Mouse (Mus musculus): ENCODE measurements around the gene Kntc1.
A peak's percentile ranks its signal among the peaks of the same experiment; 100 is the strongest.

Kntc1 gene

DNA sequence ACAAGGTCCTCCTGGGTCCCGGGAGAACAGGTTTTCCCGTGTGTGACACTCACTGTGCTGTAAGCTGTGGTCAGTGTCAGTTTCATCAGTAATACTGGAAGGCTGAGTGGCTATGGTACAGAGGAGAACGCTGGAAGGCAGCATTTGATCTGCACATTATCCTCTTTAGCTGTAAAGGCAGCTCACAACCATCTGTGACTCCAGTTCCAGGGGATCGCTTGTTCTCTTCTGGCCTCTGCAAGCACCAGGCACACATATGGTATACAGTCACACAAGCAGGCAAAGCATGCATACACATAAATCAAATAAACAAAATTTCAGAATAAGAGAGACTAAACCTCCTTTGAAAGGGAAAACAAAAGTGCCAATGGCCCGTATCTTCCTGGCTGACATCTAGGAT, 59.0 kb downstream of the Kntc1 start:
- ATAC-seq (ENCODE audit: low TSS enrichment) = no peak

DNA sequence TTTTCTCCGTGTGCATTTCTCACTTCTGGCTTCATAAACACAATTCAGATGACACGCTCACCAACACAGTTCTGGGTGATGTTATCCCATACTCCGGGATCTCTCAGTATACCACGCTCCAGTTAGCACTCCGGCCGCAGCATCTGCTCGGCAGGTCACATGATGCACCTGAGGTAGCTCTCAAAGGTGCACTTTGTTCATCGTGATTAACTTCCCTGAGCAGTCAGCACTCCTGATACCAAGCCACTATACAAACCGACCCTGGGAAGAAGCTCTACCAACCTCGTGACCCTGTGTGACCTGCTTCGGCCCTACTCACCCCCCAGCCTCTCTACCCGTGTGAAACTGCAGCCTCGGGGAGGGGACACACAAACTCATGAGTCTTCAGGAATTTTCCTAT, 59.6 kb downstream of the Kntc1 start:
- no peak for ATAC-seq (ENCODE audit: low TSS enrichment)

DNA sequence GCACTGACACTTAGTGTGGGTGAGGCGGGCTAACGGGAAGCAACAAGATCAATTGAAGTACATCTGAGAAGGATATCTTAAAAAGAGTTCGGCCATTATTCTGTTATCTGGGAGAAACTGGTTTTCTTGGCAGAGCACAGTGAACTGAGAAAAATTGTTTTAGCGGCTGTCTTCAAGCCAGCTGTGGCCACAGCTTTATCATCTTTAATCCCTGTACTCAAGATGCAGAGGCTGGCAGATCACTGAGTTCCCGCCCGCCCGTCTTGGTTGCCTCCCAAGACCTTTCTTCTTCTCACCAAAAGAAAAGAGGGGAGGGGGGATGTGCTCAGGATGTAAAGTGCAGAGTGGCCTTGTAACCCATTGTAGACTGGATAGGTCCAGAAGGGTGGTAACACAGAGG, 67.4 kb downstream of the Kntc1 start:
- no peak for ATAC-seq (ENCODE audit: low TSS enrichment)

DNA sequence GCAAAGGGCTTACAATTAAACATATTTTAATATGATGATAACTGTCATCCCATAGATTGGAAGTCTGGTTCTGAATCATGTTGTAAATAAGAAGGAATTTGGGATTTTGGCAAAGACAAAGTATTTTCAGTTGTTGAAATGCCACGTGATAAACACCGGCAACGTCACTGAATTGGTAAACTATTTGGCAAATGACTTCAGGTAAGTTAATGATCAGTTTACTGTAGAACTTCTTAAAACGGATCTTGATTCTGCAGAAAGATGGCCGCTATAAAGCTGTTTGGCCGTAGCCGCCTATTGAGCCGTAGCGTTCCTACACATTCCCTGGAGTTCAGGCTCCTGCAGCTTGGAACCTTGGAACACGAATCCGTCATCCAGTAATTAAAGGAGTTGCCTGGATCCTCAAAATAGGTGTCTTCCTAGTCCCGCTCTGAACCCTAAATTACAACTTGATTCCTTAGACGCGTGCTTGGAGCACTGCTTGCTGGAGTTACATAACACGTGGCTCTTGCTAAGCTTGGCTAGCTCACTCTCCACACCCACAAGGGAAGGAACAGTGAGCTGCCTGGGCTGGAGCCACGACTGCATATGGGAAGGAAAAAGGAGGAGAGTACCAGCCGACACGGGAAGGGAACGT, 69.5 kb downstream of the Kntc1 start:
- ATAC-seq (ENCODE audit: low TSS enrichment) = peak; percentile 96

DNA sequence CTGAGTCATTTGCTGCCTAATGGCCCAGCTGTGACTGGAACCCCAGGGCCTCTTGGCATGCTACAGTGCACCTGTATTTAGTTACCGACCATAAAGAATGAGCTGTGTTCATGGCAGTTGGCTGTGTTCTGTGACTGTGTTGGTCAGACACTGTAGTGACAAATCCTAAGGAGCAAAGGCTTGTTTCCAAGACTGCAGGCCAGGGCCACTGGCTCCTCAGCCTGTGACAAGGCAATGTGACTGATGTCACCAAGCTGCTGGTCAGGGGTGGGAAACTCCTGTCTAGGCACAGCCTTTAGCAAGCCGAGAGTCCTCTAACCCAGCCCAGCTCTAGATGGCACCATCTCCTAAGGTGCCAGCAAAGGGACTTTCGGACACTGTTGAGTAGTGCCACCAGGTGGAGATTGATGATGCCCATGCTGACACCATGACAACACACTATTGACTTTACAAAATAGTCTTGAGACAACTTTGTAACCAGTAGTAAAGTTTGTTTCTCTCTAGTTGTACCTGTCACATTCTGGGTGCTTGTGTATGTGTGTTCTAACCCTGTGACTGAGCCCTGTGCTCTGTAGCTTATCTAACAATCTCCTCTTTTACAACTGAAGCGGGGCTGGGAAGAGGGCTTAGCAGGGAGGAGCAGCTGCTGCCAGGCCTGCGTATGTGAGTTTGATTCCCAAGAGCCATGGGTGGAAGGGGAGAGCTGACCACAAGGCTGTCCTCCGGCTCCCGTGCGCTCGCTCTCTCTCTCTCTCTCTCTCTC, 71.2 kb downstream of the Kntc1 start:
- no peak for ATAC-seq (ENCODE audit: low TSS enrichment)

DNA sequence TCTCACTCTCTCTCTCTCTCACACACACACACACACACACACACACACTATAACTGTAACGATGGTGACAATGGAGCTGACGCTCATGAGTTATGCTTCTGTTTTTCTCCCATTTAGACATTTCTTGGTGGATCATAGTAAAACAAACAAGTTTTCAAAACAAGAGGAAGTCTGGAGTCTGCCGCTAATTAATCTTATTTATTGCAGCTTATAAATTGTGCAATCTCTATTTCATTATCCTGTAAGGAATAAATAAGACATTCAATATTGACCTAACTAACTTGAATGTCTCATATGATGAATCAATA, 71.7 kb downstream of the Kntc1 start:
- ATAC-seq (ENCODE audit: low TSS enrichment) = no peak

DNA sequence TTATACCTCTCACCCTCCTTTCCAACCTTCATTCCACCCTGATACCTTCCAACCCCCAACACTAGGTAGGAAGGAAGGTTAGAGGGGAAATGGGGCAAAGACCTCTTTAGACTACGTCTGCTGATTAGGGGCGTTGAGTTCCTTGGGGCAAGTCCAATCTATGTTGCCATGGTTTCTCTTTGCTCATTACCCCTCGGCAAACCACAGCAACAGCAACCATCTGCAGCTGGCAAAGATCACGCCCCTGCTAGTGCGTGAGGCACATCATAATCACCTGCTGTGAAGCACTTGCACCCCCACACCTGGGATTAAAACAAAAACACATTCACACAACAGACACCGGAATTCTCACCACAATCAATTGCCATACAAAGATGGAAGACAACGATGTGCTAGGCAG, 73.2 kb downstream of the Kntc1 start:
- no peak for ATAC-seq (ENCODE audit: low TSS enrichment)

DNA sequence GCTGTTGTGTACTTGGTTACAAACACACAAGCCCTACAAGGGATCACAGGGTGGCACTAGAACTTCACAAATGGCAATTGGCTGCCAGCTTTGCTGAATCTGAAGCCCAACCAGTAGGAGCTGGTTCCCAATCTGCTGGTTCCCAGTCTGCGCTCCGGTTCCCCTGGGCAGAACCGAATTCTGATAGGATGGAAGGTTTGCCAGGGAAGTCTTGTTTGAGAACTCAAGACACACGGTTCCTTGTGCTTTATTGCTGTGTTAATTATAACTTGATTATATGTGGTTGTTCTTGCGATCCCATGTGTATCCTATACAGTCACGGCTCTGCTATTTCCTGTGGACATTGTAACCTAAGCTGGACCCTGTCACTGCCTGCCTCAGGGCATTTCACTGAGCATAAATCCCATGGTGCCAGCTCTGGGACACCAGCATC, 78.2 kb downstream of the Kntc1 start:
- no peak for ATAC-seq (ENCODE audit: low TSS enrichment)

DNA sequence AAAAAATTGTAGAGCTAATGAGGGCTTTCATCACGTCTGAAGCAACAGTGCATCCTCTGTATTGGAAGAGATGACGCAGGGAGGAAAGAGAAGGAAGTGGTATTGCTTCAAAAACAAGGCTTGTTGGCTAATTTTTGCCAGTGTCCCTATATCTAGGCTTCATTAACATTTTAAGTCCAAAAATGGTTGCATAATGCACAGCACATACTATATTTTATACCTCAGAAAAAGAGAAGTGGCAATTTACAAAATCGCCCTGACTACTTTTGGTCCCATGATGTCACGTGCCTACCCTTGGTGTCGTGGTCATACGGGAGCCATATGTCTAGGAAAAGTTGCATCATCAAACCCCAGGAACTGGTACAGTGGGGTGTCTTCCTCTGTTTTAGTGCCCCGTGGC, 82.8 kb downstream of the Kntc1 start:
- no peak for ATAC-seq (ENCODE audit: low TSS enrichment)

DNA sequence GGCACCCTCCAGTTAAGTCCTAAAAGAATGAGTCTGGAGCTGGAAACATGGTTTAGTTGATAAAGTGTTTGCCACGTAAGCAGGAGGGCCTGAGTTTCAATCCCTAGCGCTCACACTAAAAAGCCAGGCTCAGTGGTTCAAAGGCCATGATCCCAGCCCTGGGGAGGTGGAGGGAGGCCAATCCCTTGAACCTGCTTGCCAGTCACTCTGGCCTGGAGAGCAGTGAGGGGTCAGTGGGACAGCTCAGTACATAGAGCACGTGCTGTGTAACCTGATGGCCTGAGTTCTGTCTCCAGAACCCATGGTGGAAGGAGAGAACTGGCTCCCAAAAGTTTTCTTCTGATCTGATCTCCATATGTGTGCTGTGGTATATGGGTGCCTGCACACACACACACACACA, 85.3 kb downstream of the Kntc1 start:
- ATAC-seq (ENCODE audit: low TSS enrichment) = no peak

DNA sequence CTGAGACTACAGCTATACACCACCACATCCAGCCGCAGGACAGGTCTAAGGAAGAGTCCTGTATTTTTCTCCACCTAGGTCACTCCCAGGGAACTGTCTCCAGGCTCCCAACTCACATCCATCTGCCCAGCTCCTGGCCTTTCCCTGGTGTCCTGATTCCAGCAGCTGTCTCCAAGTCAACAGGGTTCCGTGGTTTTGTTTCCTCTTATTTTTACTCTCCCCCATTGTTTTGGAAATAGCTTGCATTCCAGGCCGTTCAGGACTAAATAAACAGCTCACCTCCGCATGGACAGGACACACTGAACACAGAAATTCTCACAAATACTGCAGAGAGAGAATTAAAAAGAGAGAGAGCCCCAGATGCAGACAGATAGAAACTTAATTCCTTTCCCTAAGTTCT, 87.9 kb downstream of the Kntc1 start:
- no peak for ATAC-seq (ENCODE audit: low TSS enrichment)

DNA sequence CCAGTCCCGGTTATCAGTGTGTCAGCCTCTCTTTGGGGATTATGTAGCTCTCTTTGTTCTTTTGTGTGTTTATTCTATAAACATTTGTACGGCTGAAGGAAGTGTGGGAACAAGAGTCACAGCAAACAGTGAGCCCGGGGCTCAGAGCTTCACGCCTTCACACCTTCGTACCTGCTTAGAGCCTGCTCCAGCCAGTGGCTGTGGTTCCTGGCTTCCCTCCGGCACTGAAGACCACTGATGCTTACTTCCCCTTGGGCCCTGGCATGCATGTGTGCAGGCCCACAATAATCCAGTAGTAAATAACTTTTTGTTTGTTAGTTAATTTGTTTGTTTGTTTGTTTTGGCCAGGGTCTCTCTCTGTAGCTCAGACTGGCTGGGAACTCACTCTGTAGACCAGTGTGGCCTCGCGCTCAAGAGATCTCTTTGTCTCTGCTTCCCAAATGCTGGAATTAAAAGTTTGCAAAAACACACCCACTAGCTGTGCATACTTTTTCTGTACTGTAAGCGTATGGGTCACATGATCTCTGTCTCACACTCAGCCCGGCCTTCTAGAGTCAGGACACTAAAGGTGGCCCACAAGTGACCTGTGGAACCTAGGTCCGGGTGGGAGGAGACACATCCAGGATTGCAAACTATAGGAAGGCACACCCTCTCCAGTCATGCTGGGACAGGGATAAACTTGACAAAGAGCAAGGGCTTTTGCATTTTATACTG, 92.9 kb downstream of the Kntc1 start:
- no peak for ATAC-seq (ENCODE audit: low TSS enrichment)

DNA sequence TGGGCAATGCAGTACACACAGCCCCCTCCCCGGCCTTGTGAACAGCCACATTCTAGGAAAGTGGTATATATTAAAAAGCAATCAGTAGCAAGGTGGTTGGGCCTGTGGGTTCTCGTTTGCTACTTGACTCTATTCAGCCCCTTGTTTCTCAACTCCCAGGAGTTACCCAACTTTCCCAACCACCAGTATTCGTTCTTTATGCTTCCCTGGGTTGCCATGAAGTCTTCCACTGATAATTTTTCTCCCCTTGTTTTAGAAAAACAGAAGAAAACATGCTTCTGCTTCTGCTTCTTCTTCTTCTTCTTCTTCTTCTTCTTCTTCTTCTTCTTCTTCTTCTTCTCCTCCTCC, 93.4 kb downstream of the Kntc1 start:
- no peak for ATAC-seq (ENCODE audit: low TSS enrichment)

DNA sequence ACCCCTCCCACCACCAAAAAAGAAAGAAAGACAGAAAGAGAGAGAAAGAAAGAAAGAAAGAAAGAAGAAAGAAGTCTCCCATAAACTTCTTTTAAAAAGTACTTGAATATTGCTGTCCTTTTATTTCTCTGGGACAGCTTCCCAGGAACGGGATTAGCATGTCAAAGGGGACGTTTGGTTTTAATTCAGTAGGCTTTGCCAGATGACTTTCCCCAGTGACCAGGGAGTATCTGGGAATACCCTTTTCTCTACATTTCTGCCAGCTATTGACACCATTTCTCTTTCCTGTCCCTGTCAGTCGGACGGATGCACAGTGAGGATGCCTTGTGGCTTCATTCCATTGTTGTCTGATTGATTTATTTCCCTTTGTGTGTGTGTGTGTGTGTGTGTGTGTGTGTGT, 94.3 kb downstream of the Kntc1 start:
- no peak for ATAC-seq (ENCODE audit: low TSS enrichment)

DNA sequence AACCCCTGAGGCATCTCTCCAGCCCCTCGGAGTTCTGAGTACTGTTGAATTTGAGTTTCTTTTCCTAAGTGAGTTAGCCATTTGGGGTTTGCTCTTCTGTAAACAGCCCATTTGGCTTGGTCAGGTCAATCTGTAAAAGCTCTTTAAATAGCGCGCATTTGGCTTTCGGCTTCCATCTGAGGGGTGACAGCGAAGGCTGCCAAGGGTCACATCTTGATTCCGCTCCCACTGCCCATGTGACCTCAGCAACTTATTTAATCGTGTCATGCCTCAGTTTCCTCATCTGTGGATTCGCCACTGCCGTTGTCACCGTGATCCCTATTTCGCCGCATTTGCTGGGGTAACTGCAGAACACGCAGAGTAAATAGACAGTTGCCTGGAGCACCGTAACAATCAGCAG, 94.8 kb downstream of the Kntc1 start:
- ATAC-seq (ENCODE audit: low TSS enrichment) = no peak

DNA sequence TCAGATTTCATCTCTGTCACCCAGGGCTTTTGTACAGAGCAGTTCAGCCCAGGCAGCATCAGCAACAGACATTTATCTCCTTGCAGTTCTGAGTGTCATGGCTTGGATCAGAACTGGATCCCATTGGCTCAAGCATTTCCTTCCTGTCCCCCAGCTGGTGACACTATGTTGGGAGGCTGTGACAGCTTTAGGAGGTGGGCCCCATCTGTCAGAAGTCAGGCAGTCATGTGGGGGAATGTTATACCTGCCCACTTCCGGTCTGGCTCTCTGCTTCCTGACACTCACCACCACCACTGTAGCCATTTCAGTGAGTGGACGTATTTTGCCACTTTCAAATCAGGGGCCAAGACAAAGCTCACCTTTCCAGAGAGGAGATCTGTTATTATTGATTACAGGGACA, 101.9 kb downstream of the Kntc1 start:
- no peak for ATAC-seq (ENCODE audit: low TSS enrichment)

DNA sequence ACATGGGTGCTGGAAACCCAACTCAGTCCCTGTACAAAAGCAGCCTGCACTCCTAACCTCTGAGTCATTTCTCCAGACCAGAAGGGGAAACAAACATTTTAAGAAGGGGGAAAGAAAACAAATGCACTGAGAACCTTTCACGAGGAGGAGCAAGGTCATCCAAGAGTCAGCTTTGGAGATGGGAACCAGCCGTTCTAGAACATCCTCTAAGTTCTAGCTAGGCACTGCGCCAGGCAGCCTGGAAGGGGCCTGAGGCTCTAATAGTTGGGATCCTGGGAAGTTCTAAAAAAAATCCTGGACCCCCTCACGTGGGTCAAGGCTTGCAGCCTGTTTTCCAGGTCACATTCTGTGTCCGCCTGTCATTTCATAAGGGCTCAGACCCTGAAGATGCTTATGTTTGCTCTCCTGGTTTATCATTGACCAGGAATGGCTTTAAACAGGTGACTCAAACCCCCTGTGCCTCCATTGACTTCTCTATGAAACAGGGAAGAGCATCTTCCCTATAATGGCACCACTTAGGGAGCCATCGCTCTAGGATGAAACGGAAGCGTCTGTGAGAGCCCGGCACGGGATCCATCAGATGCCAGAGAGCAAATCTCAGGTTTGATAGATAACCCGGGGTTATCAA, 104.5 kb downstream of the Kntc1 start:
- no peak for ATAC-seq (ENCODE audit: low TSS enrichment)

DNA sequence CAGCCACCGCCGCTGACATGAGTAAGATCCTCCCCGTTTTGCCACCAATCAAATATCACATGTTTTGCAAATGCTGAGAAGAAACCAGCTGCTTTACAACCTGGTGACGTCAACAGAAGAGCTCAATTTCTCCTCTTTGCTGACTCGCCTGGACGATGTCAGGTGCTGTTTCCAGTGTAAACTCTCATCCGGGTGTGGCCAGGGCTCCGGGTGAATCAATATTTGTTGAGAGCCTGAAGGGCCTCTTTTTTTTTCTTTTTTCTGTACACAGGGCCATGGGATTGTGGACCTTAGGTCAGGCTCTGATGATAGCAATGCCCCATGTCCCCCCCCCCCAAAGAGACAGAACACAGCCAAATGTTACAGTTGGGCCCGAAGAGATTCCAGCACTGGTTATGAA, 105.0 kb downstream of the Kntc1 start:
- ATAC-seq (ENCODE audit: low TSS enrichment) = no peak

DNA sequence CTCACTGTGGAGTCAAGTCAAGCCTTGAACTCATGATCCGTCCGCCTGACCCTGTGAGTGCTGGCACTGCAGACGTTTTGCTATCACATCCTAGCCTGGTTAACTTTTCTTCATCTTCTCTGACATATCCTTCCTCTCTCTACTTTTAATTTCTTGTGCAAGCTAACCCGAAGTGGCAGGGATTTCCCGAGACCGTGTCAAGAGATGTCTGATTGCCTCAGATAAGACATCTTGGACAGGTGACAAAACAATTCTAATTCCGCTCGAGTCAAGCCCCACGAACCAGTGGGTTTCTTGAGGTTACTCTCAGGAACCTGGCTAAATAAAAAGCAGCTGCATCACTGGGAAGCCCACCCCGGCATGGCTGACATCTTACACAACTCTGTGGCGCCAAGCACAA, 109.3 kb downstream of the Kntc1 start:
- ATAC-seq (ENCODE audit: low TSS enrichment) = no peak

DNA sequence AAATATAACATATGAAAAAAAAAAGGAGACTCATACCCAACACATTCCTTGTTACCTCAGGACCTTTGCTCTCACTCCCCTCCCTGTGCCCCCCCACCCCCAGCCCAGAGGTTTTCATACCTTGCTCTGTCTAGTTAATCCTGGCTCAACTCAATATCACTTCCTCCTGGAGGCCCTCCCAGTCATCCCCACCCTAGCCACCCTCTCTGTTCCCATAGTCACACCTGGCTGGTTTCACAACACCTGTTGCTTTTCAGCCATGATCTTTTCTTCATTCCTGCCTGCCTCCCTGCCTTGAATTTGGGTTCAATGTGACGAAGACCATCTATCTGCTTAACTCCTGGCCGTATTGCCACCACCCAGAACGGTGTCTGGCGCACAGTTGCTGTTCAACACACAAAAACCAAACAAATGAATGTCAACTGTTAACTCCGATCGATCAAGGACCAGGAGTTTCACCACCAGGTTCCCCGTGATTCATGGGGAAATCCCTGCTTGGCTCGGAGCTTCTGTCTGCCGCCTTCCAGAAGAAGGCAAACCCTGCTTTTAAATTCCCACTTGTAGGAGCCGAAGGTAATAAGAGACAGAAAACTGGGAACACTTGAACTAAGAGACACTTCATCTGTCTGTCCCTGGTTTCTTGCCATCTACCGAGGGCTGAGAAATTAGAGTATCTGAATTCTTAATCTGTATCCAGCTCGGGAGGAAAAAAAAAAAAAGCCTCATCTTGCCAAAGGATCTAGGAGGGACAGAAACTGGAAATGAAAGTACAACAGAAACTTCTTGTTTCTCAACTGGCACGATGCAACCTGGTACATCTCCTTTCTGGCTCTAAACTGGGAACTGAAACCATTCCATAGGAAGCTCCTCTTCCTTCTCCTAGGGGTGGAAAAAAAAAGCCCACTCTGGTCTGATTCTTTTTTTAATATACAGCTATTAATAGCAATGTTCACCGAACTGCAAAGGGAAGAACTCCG, 113.1 kb downstream of the Kntc1 start:
- no peak for ATAC-seq (ENCODE audit: low TSS enrichment)

DNA sequence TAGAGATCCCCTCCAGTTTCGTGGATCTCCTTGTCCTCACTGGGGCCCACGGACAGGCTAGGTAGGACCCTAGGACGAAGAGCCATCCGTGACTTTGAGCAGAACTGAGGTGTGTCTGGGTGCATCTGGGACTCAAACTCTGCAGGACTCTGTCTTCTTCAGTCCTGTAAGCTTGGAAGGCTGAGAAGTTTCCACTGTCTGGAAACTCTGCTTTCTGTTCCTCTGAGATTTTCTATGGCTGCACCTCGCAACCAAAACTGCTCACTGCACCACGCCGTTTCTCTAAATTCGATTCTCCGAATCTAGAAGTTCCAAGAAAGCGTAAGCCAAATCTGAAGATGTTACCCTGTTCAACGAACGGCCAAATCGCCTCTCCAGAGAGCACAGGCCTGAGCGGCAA, 114.4 kb downstream of the Kntc1 start:
- ATAC-seq (ENCODE audit: low TSS enrichment) = no peak

DNA sequence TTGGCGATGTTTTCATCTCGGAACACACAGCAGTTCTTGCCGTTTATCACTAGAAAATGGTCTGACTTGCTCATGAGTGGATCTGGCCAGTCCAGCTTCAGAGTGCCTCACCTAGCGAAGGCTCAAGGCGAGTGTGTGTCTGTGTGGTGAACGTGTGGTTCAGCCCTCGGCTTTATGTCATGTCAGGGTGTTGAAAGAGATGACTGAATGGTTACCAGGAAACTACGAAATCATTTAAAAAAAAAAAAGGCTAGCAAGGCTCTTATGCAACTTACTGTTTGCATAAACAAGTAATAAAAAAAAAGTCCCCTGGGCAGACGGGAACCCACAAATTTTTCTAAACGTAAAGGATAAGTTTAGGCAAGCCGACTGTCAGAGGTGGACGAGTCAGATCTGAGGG, 115.8 kb downstream of the Kntc1 start, which contains the start of gene Hcar2:
Gene Hcar2 (minus strand): TSS at position 135 of the 400 bp plus-strand sequence.
- ATAC-seq (ENCODE audit: low TSS enrichment) = no peak
